Mouse (Mus musculus): ENCODE data around the gene Spock2.

DNA sequence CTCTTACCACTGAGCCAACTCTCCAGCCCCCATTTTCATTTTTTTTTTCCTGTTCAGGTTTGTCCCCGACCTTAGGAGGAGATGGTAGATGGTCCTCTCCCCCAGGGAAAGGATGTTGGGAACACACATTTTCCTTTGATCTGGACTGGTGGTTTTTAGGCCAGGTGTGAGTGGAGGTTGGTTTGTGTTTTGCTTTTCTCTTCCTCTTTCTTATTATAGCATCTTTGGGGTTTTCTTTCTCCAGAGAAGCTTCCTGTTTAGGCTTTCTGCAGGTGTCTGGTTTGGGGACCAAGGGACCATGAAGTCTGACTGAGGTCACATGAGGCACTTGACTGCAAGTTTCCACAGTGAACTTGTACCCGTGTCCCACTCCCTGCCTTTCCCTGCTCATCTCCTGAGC, 62.3 kb downstream of the Spock2 start:
- TF ChIP-seq CTCF (IDR thresholded peaks at IDR 0.05; ENCODE audit: low read depth) (no peak), EP300 (IDR thresholded peaks at IDR 0.05; ENCODE audit: low read depth) (no peak)
